Mouse (Mus musculus) thymus, postnatal 25 days (tissue): ENCODE results near the gene Lamc3.

Source experiments
- DNase-seq: peaks from one replicate; pipeline ENCODE4 v3.0.0; 2022

Gene Lamc3

GRCm38 (mm10) chr2:31990961-31991360 lies 103.9 kb downstream of the Lamc3 start:
- no peak for DNase-seq

- no peak for DNase-seq
These were observed 107.8 kb downstream of the Lamc3 start for GRCm38 (mm10) chr2:31994896-31995295.

- no peak for DNase-seq
These were observed 109.0 kb downstream of the Lamc3 start for GRCm38 (mm10) chr2:31996060-31996459.
